Mouse (Mus musculus) hindbrain, embryonic 10.5 days (tissue): ENCODE measurements around the gene Prkca. TPM values are rescaled to one million over a fixed set of nuclear protein-coding genes. Genes with fewer than 3 reads are reported as not detected.
A peak's percentile ranks its signal among the peaks of the same experiment; 100 is the strongest.

Experiments
- DNase-seq: peaks from one replicate; pipeline ENCODE4 v3.0.0-alpha.2; 2017; ENCODE audit warnings: low spot score
- H3K27ac ChIP-seq: fragments of 300-500 bp; sonication (generic); 2 replicates; pipeline ENCODE4 v1.5.1; 2016; ENCODE audit warnings: mild to moderate bottlenecking, moderate library complexity
- H3K27me3 ChIP-seq: fragments of 300-500 bp; sonication (generic); 2 replicates; pipeline ENCODE4 v1.6.1; 2016; ENCODE audit warnings: mild to moderate bottlenecking; ENCODE audit not compliant: poor library complexity, insufficient read depth, severe bottlenecking
- H3K36me3 ChIP-seq: fragments of 300-500 bp; sonication (generic); 2 replicates; pipeline ENCODE4 v1.6.1; 2016; ENCODE audit warnings: mild to moderate bottlenecking, moderate library complexity
- H3K4me1 ChIP-seq: fragments of 300-500 bp; sonication (generic); replicated peaks from 2 replicates; pipeline ENCODE4 v1.6.1; 2016; ENCODE audit warnings: mild to moderate bottlenecking
- H3K4me3 ChIP-seq: fragments of 300-500 bp; sonication (generic); 2 replicates; pipeline ENCODE4 v1.5.1; 2016; ENCODE audit warnings: mild to moderate bottlenecking, moderate library complexity
- H3K9me3 ChIP-seq: fragments of 300-500 bp; sonication (generic); 2 replicates; pipeline ENCODE4 v1.6.1; 2016; ENCODE audit warnings: mild to moderate bottlenecking, moderate library complexity
- WGBS: fragments of 180-500 bp; shearing (Covaris S2); methylation state at CpG from one replicate; pipeline ENCODE4 v1.1.7; 2016; 5-methylcytosine and 5-hydroxymethylcytosine counted together
- polyA plus RNA-seq: library from polyadenylated mRNA; unstranded; fragments of >200 nt; fragmentation: Nextera tagmentation; extraction: Ambion mirVana; gene quantifications from 2 replicates; pipeline ENCODE4 v1.2.1, GENCODE M21; 2016

Prkca gene
- 1.7 and 3.4 TPM in 2 replicates for polyA plus RNA-seq

GRCm38 (mm10) chr11:108343789-108344462 lies at the start of gene Prkca:
Prkca (minus strand) TSS chr11:108343928.
- Histone ChIP-seq H3K27me3 (peaks cover 55% of the 10 kb centered on the region), H3K4me1 (peaks cover 30% of the 10 kb centered on the region), H3K27ac (peak within 1 kb of the TSS; percentile 91), H3K36me3 (no peaks in the 10 kb centered on the region), H3K4me3 (peak within 1 kb of the TSS; percentile 76), H3K9me3 (no peaks in the 10 kb centered on the region)
- DNase-seq = peak; percentile 92
- WGBS = under 1% methylated on average over 63 of the region's 63 CpGs

GRCm38 (mm10) chr11:108385666-108386024 lies 41.9 kb upstream of the Prkca start:
- 93% methylated on average over 1 of the region's 1 CpGs for WGBS
- Histone ChIP-seq H3K36me3 (no peaks in the 10 kb centered on the region), H3K4me3 (no peak overlapping the region), H3K9me3 (no peaks in the 10 kb centered on the region), H3K27ac (no peak overlapping the region), H3K4me1 (0 out of 2 replicates have a peak, but pooled peaks cover 5% of the 10 kb centered on the region), H3K27me3 (no peaks in the 10 kb centered on the region)
- no peak for DNase-seq

GRCm38 (mm10) chr11:108384920-108385665 lies 41.4 kb upstream of the Prkca start:
- Histone ChIP-seq H3K36me3 (no peaks in the 10 kb centered on the region), H3K9me3 (no peaks in the 10 kb centered on the region), H3K27me3 (no peaks in the 10 kb centered on the region), H3K27ac (no peak overlapping the region), H3K4me3 (no peak overlapping the region), H3K4me1 (0 out of 2 replicates have a peak, but pooled peaks cover 5% of the 10 kb centered on the region)
- DNase-seq = peak; percentile 19
- WGBS = 72% methylated on average over 4 of the region's 4 CpGs

- 77% methylated on average over 3 of the region's 3 CpGs for WGBS
- no peaks in the 10 kb centered on the region for H3K9me3 ChIP-seq
- H3K27me3 ChIP-seq = no peaks in the 10 kb centered on the region
- H3K27ac ChIP-seq = no peak overlapping the region
- no peaks in the 10 kb centered on the region for H3K36me3 ChIP-seq
- DNase-seq = no peak
- H3K4me1 ChIP-seq = 0 out of 2 replicates have a peak, but pooled peaks cover 5% of the 10 kb centered on the region
- no peak overlapping the region for H3K4me3 ChIP-seq
Measured at GRCm38 (mm10) chr11:108382664-108383063, 38.9 kb upstream of the Prkca start.

GRCm38 (mm10) chr11:108378363-108378751 lies 34.6 kb upstream of the Prkca start:
- no peaks in the 10 kb centered on the region for H3K9me3 ChIP-seq
- DNase-seq = no peak
- WGBS = 81% methylated on average over 4 of the region's 4 CpGs
- H3K4me3 ChIP-seq = no peak overlapping the region
- no peak overlapping the region for H3K27ac ChIP-seq
- H3K27me3 ChIP-seq = no peaks in the 10 kb centered on the region
- no peaks in the 10 kb centered on the region for H3K36me3 ChIP-seq
- no peaks in the 10 kb centered on the region for H3K4me1 ChIP-seq

- no peaks in the 10 kb centered on the region for H3K4me1 ChIP-seq
- H3K36me3 ChIP-seq = no peaks in the 10 kb centered on the region
- 43% methylated on average over 19 of the region's 19 CpGs for WGBS
- H3K9me3 ChIP-seq = no peaks in the 10 kb centered on the region
- no peaks in the 10 kb centered on the region for H3K27me3 ChIP-seq
- no peak overlapping the region for H3K27ac ChIP-seq
- peak; percentile 76 for DNase-seq
- no peak overlapping the region for H3K4me3 ChIP-seq
Measured at GRCm38 (mm10) chr11:108377680-108378362, 34.1 kb upstream of the Prkca start.

- H3K27me3 ChIP-seq = no peaks in the 10 kb centered on the region
- DNase-seq = no peak
- H3K36me3 ChIP-seq = no peaks in the 10 kb centered on the region
- H3K4me3 ChIP-seq = no peak overlapping the region
- H3K27ac ChIP-seq = no peak overlapping the region
- H3K4me1 ChIP-seq = no peaks in the 10 kb centered on the region
- no peaks in the 10 kb centered on the region for H3K9me3 ChIP-seq
- WGBS = 91% methylated on average over 7 of the region's 7 CpGs
Measured at GRCm38 (mm10) chr11:108376815-108377214, 33.1 kb upstream of the Prkca start.

GRCm38 (mm10) chr11:108367046-108367445 lies 23.3 kb upstream of the Prkca start:
- WGBS = 76% methylated on average over 1 of the region's 1 CpGs
- no peak overlapping the region for H3K4me3 ChIP-seq
- no peaks in the 10 kb centered on the region for H3K27me3 ChIP-seq
- H3K36me3 ChIP-seq = no peaks in the 10 kb centered on the region
- H3K27ac ChIP-seq = no peak overlapping the region
- peaks cover 7% of the 10 kb centered on the region; the same call in 1 of the 2 replicates for H3K4me1 ChIP-seq
- H3K9me3 ChIP-seq = no peaks in the 10 kb centered on the region
- DNase-seq = no peak

GRCm38 (mm10) chr11:108365600-108365999 lies 21.9 kb upstream of the Prkca start:
- Histone ChIP-seq H3K27me3 (no peaks in the 10 kb centered on the region), H3K4me3 (no peak overlapping the region), H3K36me3 (no peaks in the 10 kb centered on the region), H3K9me3 (no peaks in the 10 kb centered on the region), H3K4me1 (peaks cover 7% of the 10 kb centered on the region; the same call in 1 of the 2 replicates), H3K27ac (no peak overlapping the region)
- WGBS = 80% methylated on average over 7 of the region's 7 CpGs
- no peak for DNase-seq

GRCm38 (mm10) chr11:108364945-108365589 lies 21.3 kb upstream of the Prkca start:
- 53% methylated on average over 7 of the region's 7 CpGs for WGBS
- H3K36me3 ChIP-seq = no peaks in the 10 kb centered on the region
- H3K4me3 ChIP-seq = no peak overlapping the region
- H3K4me1 ChIP-seq = peaks cover 7% of the 10 kb centered on the region; the same call in 1 of the 2 replicates
- no peaks in the 10 kb centered on the region for H3K27me3 ChIP-seq
- no peak overlapping the region for H3K27ac ChIP-seq
- no peak for DNase-seq
- no peaks in the 10 kb centered on the region for H3K9me3 ChIP-seq

- Histone ChIP-seq H3K27ac (no peak overlapping the region), H3K9me3 (no peaks in the 10 kb centered on the region), H3K4me3 (no peak overlapping the region), H3K27me3 (no peaks in the 10 kb centered on the region), H3K36me3 (no peaks in the 10 kb centered on the region), H3K4me1 (peaks cover 7% of the 10 kb centered on the region; the same call in 1 of the 2 replicates)
- no peak for DNase-seq
- 82% methylated on average over 4 of the region's 4 CpGs for WGBS
Measured at GRCm38 (mm10) chr11:108363991-108364390, 20.3 kb upstream of the Prkca start.

- whole genome bisulfite sequencing = 94% methylated on average over 5 of the region's 5 CpGs
- no peak overlapping the region for H3K4me3 ChIP-seq
- H3K9me3 ChIP-seq = no peaks in the 10 kb centered on the region
- H3K4me1 ChIP-seq = peaks cover 7% of the 10 kb centered on the region; the same call in 1 of the 2 replicates
- no peaks in the 10 kb centered on the region for H3K27me3 ChIP-seq
- DNase-seq = no peak
- H3K27ac ChIP-seq = no peak overlapping the region
- no peaks in the 10 kb centered on the region for H3K36me3 ChIP-seq
Measured at GRCm38 (mm10) chr11:108362965-108363364, 19.2 kb upstream of the Prkca start.
